Mouse (Mus musculus) gastrocnemius, adult 2 months (tissue): ENCODE data around the gene Ctps. TPM values are rescaled to one million over a fixed set of nuclear protein-coding genes. Genes with fewer than 3 reads are reported as not detected.

ENCODE experiments used
- DNase-seq: peaks from one replicate; pipeline ENCODE4 v3.0.0; 2022
- H3K27ac ChIP-seq: fragments of 200-600 bp; 2 replicates; pipeline ENCODE4 v1.8.1; 2022; ENCODE audit warnings: mild to moderate bottlenecking
- H3K4me3 ChIP-seq: fragments of 200-600 bp; 2 replicates; pipeline ENCODE4 v1.8.1; 2022; ENCODE audit warnings: mild to moderate bottlenecking, moderate library complexity
- CTCF ChIP-seq: fragments of 200-600 bp; IDR thresholded peaks from 2 replicates; pipeline ENCODE4 v1.8.1; 2022; ENCODE audit warnings: antibody characterized with exemption, mild to moderate bottlenecking, moderate library complexity
- intact Hi-C: fragments of 180-260 bp; cut with DNase I; formaldehyde crosslinking; loops from one replicate; pipeline ENCODE4 v1.15.1; 2025
- total RNA-seq, 2 experiments: library from RNA; stranded (reverse); gene quantifications; 2 replicates each; pipeline ENCODE4 v1.2.3; 2021

Gene Ctps
- total RNA-seq, 2 experiments from 2014 or later: 13.1 to 14.4 TPM

GRCm38 (mm10) chr4:120590973-120591372 is 20.9 kb upstream of the Ctps start:
- Histone ChIP-seq H3K4me3 (no peak overlapping the region), H3K27ac (no peak overlapping the region)
- TF ChIP-seq CTCF: no peak
- intact Hi-C loops: loop anchor here (1.0 to 5.0 kb wide), 2 partner anchors 76 to 164 kb away; partner anchors contain the start of gene Cited4
- no peak for DNase-seq

GRCm38 (mm10) chr4:120589815-120590422 is 19.8 kb upstream of the Ctps start:
- Histone ChIP-seq H3K4me3 (no peak overlapping the region), H3K27ac (peak overlapping the region; percentile 46)
- peak; percentile 95 for TF ChIP-seq CTCF
- DNase-seq: peak; percentile 57
- intact Hi-C loops: loop anchor here (1.0 to 5.0 kb wide), 3 partner anchors 77 to 165 kb away; partner anchors contain the start of gene Cited4

GRCm38 (mm10) chr4:120589070-120589469 is 19.0 kb upstream of the Ctps start:
- no peak for TF ChIP-seq CTCF
- intact Hi-C loops: loop anchor here (1.0 kb wide), 1 partner anchor 93 kb away; no protein-coding TSS in a partner anchor
- no peak overlapping the region for H3K27ac ChIP-seq
- H3K4me3 ChIP-seq: no peak overlapping the region
- DNase-seq: no peak

- no peak for DNase-seq
- no peak for TF ChIP-seq CTCF
- H3K27ac ChIP-seq: no peak within 1 kb of the TSS
- intact Hi-C loops: no loop called here
- no peak within 1 kb of the TSS for H3K4me3 ChIP-seq
Measured at GRCm38 (mm10) chr4:120588445-120588844, 18.4 kb upstream of the Ctps start, which contains the start of gene Gm8439. Gm8439 (plus strand) TSS chr4:120588745.

GRCm38 (mm10) chr4:120586986-120587385 is 16.9 kb upstream of the Ctps start:
- Histone ChIP-seq H3K27ac (no peak overlapping the region), H3K4me3 (no peak overlapping the region)
- intact Hi-C loops: no loop called here
- no peak for DNase-seq
- no peak for TF ChIP-seq CTCF

GRCm38 (mm10) chr4:120581711-120582110 is 11.6 kb upstream of the Ctps start:
- DNase-seq: no peak
- TF ChIP-seq CTCF: no peak
- intact Hi-C loops: no loop called here
- Histone ChIP-seq H3K27ac (no peak overlapping the region), H3K4me3 (no peak overlapping the region)

- TF ChIP-seq CTCF: no peak
- Histone ChIP-seq H3K4me3 (no peak overlapping the region), H3K27ac (no peak overlapping the region)
- intact Hi-C loops: no loop called here
- DNase-seq: no peak
Measured at GRCm38 (mm10) chr4:120580894-120581293, 10.8 kb upstream of the Ctps start.

- intact Hi-C loops: no loop called here
- Histone ChIP-seq H3K4me3 (no peak overlapping the region), H3K27ac (peak overlapping the region; percentile 95)
- DNase-seq: no peak
- TF ChIP-seq CTCF: no peak
Measured at GRCm38 (mm10) chr4:120571691-120572090, 1.6 kb upstream of the Ctps start.

GRCm38 (mm10) chr4:120571070-120571464 is 991 bp upstream of the Ctps start:
- intact Hi-C loops: no loop called here
- TF ChIP-seq CTCF: no peak
- DNase-seq: no peak
- peak overlapping the region; percentile 83 for H3K4me3 ChIP-seq
- peak overlapping the region; percentile 95 for H3K27ac ChIP-seq

GRCm38 (mm10) chr4:120570438-120571069 is 478 bp upstream of the Ctps start:
- intact Hi-C loops: no loop called here
- Histone ChIP-seq H3K27ac (peak overlapping the region; percentile 95), H3K4me3 (peak overlapping the region; percentile 83)
- no peak for DNase-seq
- TF ChIP-seq CTCF: 0 out of 2 replicates have a peak, but pooled peaks have one; percentile 1

GRCm38 (mm10) chr4:120569025-120569424 is 1.1 kb downstream of the Ctps start:
- no peak for TF ChIP-seq CTCF
- intact Hi-C loops: no loop called here
- DNase-seq: no peak
- Histone ChIP-seq H3K4me3 (peak overlapping the region; percentile 83), H3K27ac (peak overlapping the region; percentile 95)

GRCm38 (mm10) chr4:120568005-120568404 is 2.1 kb downstream of the Ctps start:
- no peak for TF ChIP-seq CTCF
- Histone ChIP-seq H3K4me3 (peak overlapping the region; percentile 45), H3K27ac (peak overlapping the region; percentile 95)
- intact Hi-C loops: no loop called here
- DNase-seq: no peak

- intact Hi-C loops: no loop called here
- TF ChIP-seq CTCF: no peak
- no peak for DNase-seq
Measured at GRCm38 (mm10) chr4:120565726-120566125, 4.3 kb downstream of the Ctps start.

More at GRCm38 (mm10) chr4:120565726-120566125, 4.3 kb downstream of the Ctps start:
- no peak overlapping the region for H3K27ac ChIP-seq
- H3K4me3 ChIP-seq: no peak overlapping the region
